Comparison of ENCODE assay signal across 12 mouse cellular contexts in the genomic region with DNA sequence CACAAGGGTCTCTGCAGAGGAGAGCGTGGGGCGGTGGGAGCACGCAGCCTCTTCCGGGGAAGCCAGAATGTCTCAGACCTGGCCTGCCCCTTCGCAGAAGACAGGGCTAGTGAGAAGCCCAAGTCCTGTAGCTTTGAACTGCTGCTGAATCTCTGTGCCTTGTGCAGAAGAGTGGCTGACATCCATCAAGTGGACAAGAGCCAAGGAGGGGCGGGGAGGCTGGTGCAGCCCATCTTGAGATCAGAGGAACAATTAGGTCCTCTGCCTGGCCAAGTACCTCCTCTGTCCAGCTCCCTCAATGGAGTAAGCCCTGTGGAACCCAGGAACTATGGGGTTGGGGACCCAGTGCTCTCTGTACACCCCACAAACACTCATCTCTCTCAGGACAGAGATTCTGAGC. TPM values are rescaled to one million over a fixed set of nuclear protein-coding genes. Genes with fewer than 3 reads are reported as not detected.
DNase-seq lines count a peak whose midpoint lies in the region.
"Had no signal": no experiment of that assay in that cellular context is flagged by ENCODE, and none has a peak within 500 bp of the region (broad histone marks: within the 10 kb centered on the region; RNA-seq: fewer than 3 reads in every experiment).

No protein-coding gene starts in this region.

- peak; percentile 62 to 67 for DNase-seq in cerebellum, postnatal 14 days
- no peak for DNase-seq in cerebellum, adult 9-11 months
- peak; percentile 60 for DNase-seq in left cerebral cortex, postnatal 4 days
- no peak for DNase-seq in left cerebral cortex, postnatal 10 days (ENCODE audit: extremely low spot score in 1 of 2, low spot score in 2 of 2)
- DNase-seq: adrenal gland, adult 2 months; adrenal gland, postnatal 10 days; adrenal gland, postnatal 25 days; cerebellum, adult 11 months; cerebellum, adult 18-20 months; cerebellum, adult 8-10 months; cerebellum, postnatal 36 days; embryo, embryonic 11 days had no signal

- intact Hi-C loops in left cerebral cortex, postnatal 4 days (cut with DNase I): no loop called here
- intact Hi-C loops in left cerebral cortex, postnatal 10 days (cut with DNase I): no loop called here

RNA-seq across cellular contexts. Expression of a gene that starts 53.0 kb away (rescaled TPM):
- 10 to 100 TPM; 40.8 to 45.2 TPM for total RNA-seq in left cerebral cortex, postnatal 4 days (2021)
- 10 to 100 TPM; 54.4 to 56.9 TPM for total RNA-seq in left cerebral cortex, postnatal 10 days (2021)

Comparison
In these comparisons a context has a peak if more than half of its experiments do, and no peak if none do; other contexts are left out.
1. DNase-seq: peak in cerebellum, postnatal 14 days (2 of 2) and left cerebral cortex, postnatal 4 days (single experiment); none in cerebellum, adult 9-11 months (single experiment) and left cerebral cortex, postnatal 10 days (0 of 2).